Mouse (Mus musculus): Measurements from ENCODE around the gene Mxi1.

GRCm38 (mm10) chr19:53405810-53406209, 95.5 kb downstream of the Mxi1 start:
- TF ChIP-seq EP300 (IDR thresholded peaks at IDR 0.05; ENCODE audit: low read depth) (no peak), CTCF (IDR thresholded peaks at IDR 0.05; ENCODE audit: low read depth) (no peak)

Measured in liver, embryonic 14.5 days (tissue).